Mouse (Mus musculus) forebrain, embryonic 15.5 days (tissue): ENCODE data around the gene Sec14l5. TPM values are rescaled to one million over a fixed set of nuclear protein-coding genes. Genes with fewer than 3 reads are reported as not detected.
"Not testable (repeated sequence)": the region's sequence is repeated elsewhere in the genome, so short reads cannot be mapped to it uniquely, and the experiment has no call there.

Source experiments
- ATAC-seq: fragments of 200-750 bp; cut with Nextera tagmentation; replicated peaks from 2 replicates; pipeline ENCODE4 v1.8.0; 2017; ENCODE audit warnings: mild to moderate bottlenecking, moderate TSS enrichment, moderate library complexity
- H3K27ac ChIP-seq: fragments of 300-500 bp; sonication (generic); replicated peaks from 2 replicates; pipeline ENCODE4 v1.5.1; 2015; ENCODE audit warnings: mild to moderate bottlenecking, inconsistent platforms
- H3K27me3 ChIP-seq: fragments of 300-500 bp; sonication (generic); 2 replicates; pipeline ENCODE4 v1.6.1; 2015; ENCODE audit warnings: inconsistent platforms
- H3K36me3 ChIP-seq: fragments of 300-500 bp; sonication (generic); 2 replicates; pipeline ENCODE4 v1.6.1; 2015; ENCODE audit warnings: mild to moderate bottlenecking, inconsistent platforms
- H3K4me1 ChIP-seq: fragments of 300-500 bp; sonication (generic); 2 replicates; pipeline ENCODE4 v1.6.1; 2015; ENCODE audit warnings: inconsistent platforms
- H3K4me2 ChIP-seq: fragments of 300-500 bp; sonication (generic); replicated peaks from 2 replicates; pipeline ENCODE4 v1.6.1; 2015; ENCODE audit warnings: mild to moderate bottlenecking, inconsistent platforms
- H3K4me3 ChIP-seq: fragments of 300-500 bp; sonication (generic); 2 replicates; pipeline ENCODE4 v1.5.1; 2015; ENCODE audit warnings: mild to moderate bottlenecking, inconsistent platforms
- H3K9ac ChIP-seq: fragments of 300-500 bp; sonication (generic); replicated peaks from 2 replicates; pipeline ENCODE4 v1.6.1; 2015; ENCODE audit warnings: mild to moderate bottlenecking, inconsistent platforms
- H3K9me3 ChIP-seq: fragments of 300-500 bp; sonication (generic); 2 replicates; pipeline ENCODE4 v1.6.1; 2016; ENCODE audit warnings: inconsistent platforms
- WGBS: fragments of 180-500 bp; shearing (Covaris S2); methylation state at CpG from one replicate; pipeline ENCODE4 v1.1.7; 2015; ENCODE audit warnings: mixed read lengths; 5-methylcytosine and 5-hydroxymethylcytosine counted together
- microRNA-seq: library from miRNA; unstranded; fragments of <30 nt; microRNA quantifications from one replicate; pipeline ENCODE4, GENCODE M21; 2016
- polyA plus RNA-seq: library from polyadenylated mRNA; unstranded; fragments of >200 nt; fragmentation: Nextera tagmentation; extraction: Ambion mirVana; gene quantifications from 2 replicates; pipeline ENCODE4 v1.2.1, GENCODE M21; 2015

The Sec14l5 gene
- polyA plus RNA-seq, 1 experiment from 2014 or later = 0.06 TPM

- ATAC-seq, H3K9ac ChIP-seq, H3K27me3 ChIP-seq, H3K4me2 ChIP-seq, H3K27ac ChIP-seq, H3K4me1 ChIP-seq, H3K4me3 ChIP-seq, H3K36me3 ChIP-seq, H3K9me3 ChIP-seq: not testable (repeated sequence)
- WGBS = 83% methylated on average over 19 of the region's 19 CpGs
Observed at GRCm38 (mm10) chr16:5227501-5227900, 80.6 kb downstream of the Sec14l5 start.

GRCm38 (mm10) chr16:5228103-5228502 lies 81.2 kb downstream of the Sec14l5 start:
- not testable (repeated sequence) for H3K27ac ChIP-seq, H3K4me3 ChIP-seq, H3K4me2 ChIP-seq, H3K27me3 ChIP-seq, H3K36me3 ChIP-seq, H3K9me3 ChIP-seq, H3K4me1 ChIP-seq, H3K9ac ChIP-seq, ATAC-seq
- 77% methylated on average over 3 of the region's 3 CpGs for WGBS

- no peaks in the 10 kb centered on the region for H3K27me3 ChIP-seq
- H3K9ac ChIP-seq = no peak overlapping the region
- H3K4me3 ChIP-seq = peak overlapping the region; percentile 77
- peaks cover 12% of the 10 kb centered on the region for H3K4me1 ChIP-seq
- no peak overlapping the region for H3K27ac ChIP-seq
- WGBS = 67% methylated on average over 4 of the region's 4 CpGs
- H3K9me3 ChIP-seq = no peaks in the 10 kb centered on the region
- H3K36me3 ChIP-seq = no peaks in the 10 kb centered on the region
- ATAC-seq = peak; percentile 31; the same call in 1 of the 2 replicates
- peak overlapping the region; percentile 75 for H3K4me2 ChIP-seq
Observed at GRCm38 (mm10) chr16:5232982-5233381, 86.1 kb downstream of the Sec14l5 start.

GRCm38 (mm10) chr16:5233418-5234313 lies 86.8 kb downstream of the Sec14l5 start, which contains the start of gene Alg1:
TSS of gene Alg1 (plus strand) at chr16:5233621.
- H3K4me2 ChIP-seq = peak within 1 kb of the TSS; percentile 75
- H3K9ac ChIP-seq = peak within 1 kb of the TSS; percentile 70
- 3% methylated on average over 47 of the region's 47 CpGs for WGBS
- H3K4me3 ChIP-seq = peak within 1 kb of the TSS; percentile 77
- peak within 1 kb of the TSS; percentile 61 for H3K27ac ChIP-seq
- no peaks in the 10 kb centered on the region for H3K36me3 ChIP-seq
- H3K9me3 ChIP-seq = no peaks in the 10 kb centered on the region
- peak; percentile 97 for ATAC-seq
- no peaks in the 10 kb centered on the region for H3K27me3 ChIP-seq
- H3K4me1 ChIP-seq = peaks cover 12% of the 10 kb centered on the region

Small RNAs within 50 kb of the gene (microRNA-seq; reads per million reads assigned to microRNA genes)
- gene Gm23689 = not detected
- gene Gm26095 = not detected
- not detected for gene Mir6364

Other genes starting within 250 kb of the Sec14l5 start
- gene Nudt16l1, start 208.3 kb upstream of the Sec14l5 start, polyA plus RNA-seq = 138 and 139 TPM in 2 replicates
- 79.9 and 80.7 TPM in 2 replicates for gene Anks3, start 182.9 kb upstream of the Sec14l5 start, polyA plus RNA-seq
- gene Sept12, start 149.3 kb upstream of the Sec14l5 start, polyA plus RNA-seq = not detected in 2 replicates
- gene Smim22, start 139.8 kb upstream of the Sec14l5 start, polyA plus RNA-seq = 1.0 and 1.1 TPM in 2 replicates
- 91.4 and 99.8 TPM in 2 replicates for gene Rogdi, start 133.6 kb upstream of the Sec14l5 start, polyA plus RNA-seq
- gene Glyr1, start 97.2 kb upstream of the Sec14l5 start, polyA plus RNA-seq = 192 and 196 TPM in 2 replicates
- gene Ubn1, start 97.1 kb upstream of the Sec14l5 start, polyA plus RNA-seq = 17.8 and 18.3 TPM in 2 replicates
- gene Ppl, start 14.7 kb upstream of the Sec14l5 start, polyA plus RNA-seq = 0.19 TPM in 2 replicates
- gene Nagpa, start 56.9 kb downstream of the Sec14l5 start, polyA plus RNA-seq = 11.6 and 12.8 TPM in 2 replicates
- 12.5 and 13.7 TPM in 2 replicates for gene AU021092, start 75.2 kb downstream of the Sec14l5 start, polyA plus RNA-seq
- 34.8 and 37.2 TPM in 2 replicates for gene Alg1, start 86.5 kb downstream of the Sec14l5 start, polyA plus RNA-seq
- gene Eef2kmt, start 108.9 kb downstream of the Sec14l5 start, polyA plus RNA-seq = 8.2 and 9.7 TPM in 2 replicates